Mouse (Mus musculus) embryo, embryonic 9.5 days (tissue): ENCODE measurements around the gene Arfgef2.

Experiments
- DNase-seq: peaks from one replicate; pipeline ENCODE4 v3.0.0-alpha.2; 2017; ENCODE audit errors: extremely low spot score

Gene Arfgef2

DNA sequence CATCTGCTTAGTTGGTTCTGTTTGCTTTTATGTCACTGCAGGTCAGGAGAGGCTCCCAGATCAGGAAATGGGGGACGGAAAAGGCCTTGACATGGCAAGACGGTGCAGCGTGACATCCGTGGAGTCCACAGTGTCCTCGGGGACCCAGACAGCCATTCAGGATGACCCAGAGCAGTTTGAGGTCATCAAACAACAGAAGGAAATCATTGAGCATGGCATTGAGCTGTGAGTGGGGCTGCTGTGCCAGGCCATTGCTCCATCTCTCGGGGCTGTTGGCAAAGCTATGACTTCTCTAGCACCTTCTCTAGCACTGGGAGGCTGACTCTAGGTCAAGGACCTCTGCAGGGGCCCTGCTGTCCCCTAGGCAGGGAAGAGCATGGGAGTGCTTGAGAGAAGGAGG is 51.0 kb downstream of the Arfgef2 start:
- no peak for DNase-seq

DNA sequence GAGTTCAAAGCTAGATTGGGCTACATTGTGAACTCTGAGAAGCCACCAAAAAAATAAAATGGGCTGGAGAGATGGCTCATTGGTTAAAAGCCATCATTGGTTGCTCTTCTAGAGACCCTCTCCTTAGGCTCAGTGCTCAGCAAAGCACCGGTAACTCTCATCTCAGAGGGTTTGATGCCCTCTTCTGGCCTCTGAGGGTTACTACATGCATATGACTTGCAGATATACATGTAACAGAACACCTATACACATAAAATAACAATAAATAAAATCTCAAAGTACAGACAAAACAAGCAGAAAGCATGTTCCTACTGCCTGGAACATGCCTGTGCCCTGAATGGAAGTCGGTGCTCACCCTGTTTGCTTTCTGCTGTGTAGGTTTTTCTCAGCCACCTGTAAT is 51.7 kb downstream of the Arfgef2 start:
- DNase-seq, result no peak

DNA sequence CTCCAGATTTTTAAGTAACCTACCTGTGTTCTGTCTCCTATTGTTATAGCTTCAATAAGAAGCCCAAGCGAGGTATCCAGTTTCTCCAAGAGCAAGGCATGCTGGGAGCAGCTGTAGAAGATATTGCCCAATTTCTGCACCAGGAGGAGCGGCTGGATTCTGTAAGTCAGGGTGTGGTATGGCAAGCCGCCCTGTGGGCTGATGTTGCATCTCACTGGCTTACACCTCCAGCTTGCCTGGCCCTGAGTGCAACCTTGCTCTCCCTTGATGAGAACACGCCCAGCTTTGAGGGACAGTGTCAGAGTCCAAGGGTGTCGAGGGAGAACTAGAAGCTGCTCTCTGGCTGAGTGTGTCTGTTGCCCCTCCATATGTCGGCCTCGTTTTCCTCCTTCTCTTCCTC is 53.8 kb downstream of the Arfgef2 start:
- no peak for DNase-seq

GRCm38 (mm10) chr2:166862505-166862904 is 57.1 kb downstream of the Arfgef2 start:
- no peak for DNase-seq

- no peak for DNase-seq
Observed at GRCm38 (mm10) chr2:166865476-166865875, 60.1 kb downstream of the Arfgef2 start.

GRCm38 (mm10) chr2:166870271-166870865 is 65.0 kb downstream of the Arfgef2 start:
- DNase-seq, result no peak

DNA sequence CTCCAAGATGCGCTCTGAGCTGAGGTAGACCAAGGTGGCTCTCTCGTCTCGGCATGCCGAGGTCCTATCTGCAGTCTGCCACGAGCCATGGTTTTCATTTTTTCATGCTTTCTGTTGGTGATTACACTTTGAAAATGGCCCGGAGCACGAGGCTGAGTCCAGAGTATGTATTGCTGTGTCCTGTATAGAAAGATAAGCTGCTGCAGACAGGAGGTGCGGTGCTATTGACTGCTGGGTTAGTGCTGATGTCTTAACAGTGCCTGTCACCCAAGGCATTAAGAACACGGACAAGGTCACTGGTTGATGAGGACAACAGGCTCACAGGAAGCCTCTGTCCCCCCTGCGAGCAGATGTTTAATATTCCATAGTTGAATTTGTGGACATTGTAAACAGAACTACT is 65.5 kb downstream of the Arfgef2 start:
- DNase-seq, result no peak

DNA sequence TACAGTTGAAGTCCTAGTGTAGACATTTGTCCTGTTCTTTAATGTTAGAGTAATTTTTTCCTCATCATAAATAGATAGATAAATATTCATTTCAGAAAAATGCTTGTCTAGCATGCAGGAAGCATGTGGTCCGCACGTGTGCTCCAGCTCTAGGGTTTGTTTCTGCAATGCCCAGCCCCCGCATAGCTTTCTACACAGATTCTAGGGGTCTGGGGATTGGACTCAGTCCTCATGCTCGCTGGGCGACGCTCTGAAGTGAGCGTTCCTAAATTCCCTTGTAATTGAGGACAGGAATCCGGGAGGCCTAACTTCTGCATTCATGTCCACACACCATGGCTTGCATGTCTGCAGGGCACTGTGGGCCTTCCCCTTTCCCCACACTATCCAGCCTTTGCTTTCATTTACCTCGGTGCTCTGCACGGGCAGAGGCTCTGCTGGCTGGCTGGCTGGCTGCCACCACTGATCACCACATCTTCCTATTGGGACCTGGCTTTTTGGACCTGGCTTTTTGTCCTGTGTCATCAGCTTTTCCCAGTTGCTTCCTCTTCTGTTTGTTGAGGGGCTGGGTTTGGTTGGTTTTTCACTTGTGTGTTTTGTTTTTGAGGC is 69.4 kb downstream of the Arfgef2 start:
- no peak for DNase-seq

DNA sequence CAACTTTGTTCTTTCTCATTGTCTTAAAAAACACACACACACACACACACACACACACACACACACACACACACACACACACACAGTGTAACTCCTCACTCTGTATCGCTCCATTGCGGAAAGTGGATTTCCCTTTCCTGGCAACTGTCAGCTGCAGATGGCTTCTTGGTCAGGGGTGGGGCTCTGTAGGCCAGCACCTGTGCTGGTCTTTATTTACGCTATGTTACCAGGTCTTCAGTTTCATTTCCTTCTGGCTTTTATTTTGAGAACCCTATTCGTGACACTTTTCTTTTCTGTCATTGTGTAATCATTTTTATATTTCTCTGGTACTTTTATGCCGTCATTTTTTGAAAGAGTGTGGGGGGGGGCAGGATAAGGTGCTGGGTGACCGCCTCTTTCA is 70.2 kb downstream of the Arfgef2 start:
- DNase-seq, result no peak

DNA sequence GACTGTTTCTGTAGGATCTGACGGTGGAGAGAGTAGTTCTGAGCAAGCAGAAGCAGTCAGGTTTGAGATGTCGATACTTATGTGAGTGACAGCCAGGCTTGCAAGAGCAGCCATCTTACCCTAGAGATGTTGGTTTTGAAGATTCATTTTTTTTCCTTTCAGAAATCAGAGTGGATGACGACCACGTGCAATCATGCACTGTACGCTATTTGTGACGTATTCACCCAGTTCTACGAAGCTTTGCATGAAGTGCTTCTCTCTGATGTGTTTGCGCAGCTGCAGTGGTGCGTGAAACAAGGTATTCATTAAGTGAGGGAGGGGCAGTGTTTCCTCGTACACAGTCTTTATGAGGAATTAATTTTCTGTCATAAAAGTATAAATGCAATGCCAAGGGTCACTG is 70.9 kb downstream of the Arfgef2 start:
- no peak for DNase-seq

DNA sequence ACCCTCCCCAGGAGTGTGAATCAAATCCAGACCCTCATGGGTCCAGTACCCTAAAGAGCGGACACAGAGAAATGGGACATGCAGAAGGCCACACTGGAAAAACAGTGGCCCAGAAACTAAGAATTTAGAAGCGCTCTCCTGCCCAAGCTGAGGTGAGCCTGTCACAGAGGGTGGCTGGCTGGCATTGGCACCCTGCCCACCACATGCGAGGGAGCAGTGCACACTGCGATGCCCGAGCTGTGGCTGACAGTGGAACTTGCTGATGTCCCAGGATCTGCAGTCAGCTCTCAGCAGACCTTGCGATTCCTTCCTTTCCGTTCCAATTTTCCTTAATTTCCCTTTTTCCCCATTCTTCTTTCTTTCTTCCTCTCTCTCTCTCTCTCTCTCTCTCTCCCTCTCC is 79.7 kb downstream of the Arfgef2 start:
- DNase-seq, result no peak

- no peak for DNase-seq
Observed at GRCm38 (mm10) chr2:166885619-166886018, 80.2 kb downstream of the Arfgef2 start.

- no peak for DNase-seq
Observed at GRCm38 (mm10) chr2:166886231-166886630, 80.8 kb downstream of the Arfgef2 start.

DNA sequence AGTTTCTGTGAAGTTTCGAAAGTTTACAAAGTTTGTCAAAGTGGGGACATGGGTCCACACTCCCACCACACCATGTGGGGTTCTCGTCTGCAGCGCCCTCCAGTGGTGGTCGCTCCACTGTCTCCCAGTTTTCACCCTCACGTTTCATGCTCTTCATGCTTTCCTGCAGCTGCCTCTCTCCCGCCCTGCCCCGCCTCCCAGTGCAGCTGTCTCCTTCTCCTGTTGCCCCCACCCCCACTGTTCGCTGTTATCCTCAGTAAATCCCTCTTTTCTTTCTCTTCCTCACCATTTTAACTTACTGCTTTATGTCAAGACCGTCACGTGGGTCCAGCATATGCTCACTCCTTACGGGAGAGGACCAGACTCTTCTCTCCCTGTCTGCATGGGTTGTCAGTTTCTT is 82.4 kb downstream of the Arfgef2 start:
- no peak for DNase-seq

DNA sequence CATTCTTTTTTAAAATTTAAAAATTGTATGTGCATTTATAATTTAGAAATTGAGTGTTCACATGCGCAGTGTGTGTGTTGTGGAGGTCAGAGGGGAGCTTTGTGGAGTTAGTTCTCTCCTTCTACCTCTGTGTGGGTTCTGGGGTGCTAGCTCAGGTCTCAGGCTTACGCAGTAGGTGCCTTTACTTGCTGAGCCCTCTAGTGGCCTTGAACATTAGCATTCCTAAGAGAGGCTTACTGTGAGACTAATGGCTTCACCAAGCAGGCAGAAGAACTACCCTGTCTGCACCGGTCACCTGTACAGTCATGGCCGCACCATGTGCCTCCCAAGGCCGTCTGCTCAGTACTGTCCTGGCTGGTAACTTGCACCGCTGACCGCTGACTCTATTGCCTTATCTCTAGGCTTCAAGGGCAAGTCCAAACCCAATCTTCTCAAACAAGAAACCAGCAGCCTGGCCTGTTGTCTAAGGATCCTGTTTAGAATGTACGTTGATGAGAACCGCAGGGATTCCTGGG is 86.0 kb downstream of the Arfgef2 start:
- DNase-seq, result no peak

- no peak for DNase-seq
Observed at GRCm38 (mm10) chr2:166892158-166892680, 86.8 kb downstream of the Arfgef2 start.

- no peak for DNase-seq
Observed at GRCm38 (mm10) chr2:166893036-166893435, 87.6 kb downstream of the Arfgef2 start.

- DNase-seq, result no peak
Observed at GRCm38 (mm10) chr2:166896368-166896767, 91.0 kb downstream of the Arfgef2 start.

- no peak for DNase-seq
Observed at GRCm38 (mm10) chr2:166896974-166897373, 91.6 kb downstream of the Arfgef2 start.

- no peak for DNase-seq
Observed at GRCm38 (mm10) chr2:166899161-166899560, 93.8 kb downstream of the Arfgef2 start.

DNA sequence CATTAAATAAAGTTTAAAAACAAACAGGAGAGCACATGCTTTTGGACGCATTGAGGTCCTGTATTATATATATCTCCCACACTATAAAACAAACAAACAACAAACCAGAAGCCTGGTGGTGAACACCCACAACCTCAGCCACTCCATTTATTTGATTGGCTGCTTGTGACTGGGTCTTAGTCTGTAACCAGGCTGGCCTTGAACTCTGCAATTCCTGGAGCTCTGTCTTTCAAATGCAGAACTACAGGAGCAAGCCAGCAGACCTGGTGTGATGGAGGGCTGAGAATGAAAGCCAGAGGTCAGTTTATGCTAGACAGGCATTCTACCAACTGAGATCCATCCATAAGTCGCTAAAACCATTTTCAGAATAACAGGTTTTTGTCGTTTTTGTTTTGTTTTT is 94.4 kb downstream of the Arfgef2 start:
- DNase-seq, result no peak

- DNase-seq, result no peak
Observed at GRCm38 (mm10) chr2:166900792-166901505, 95.6 kb downstream of the Arfgef2 start.
